Mouse (Mus musculus): Measurements from ENCODE around the gene Gm49336.

Gm49336 gene

DNA sequence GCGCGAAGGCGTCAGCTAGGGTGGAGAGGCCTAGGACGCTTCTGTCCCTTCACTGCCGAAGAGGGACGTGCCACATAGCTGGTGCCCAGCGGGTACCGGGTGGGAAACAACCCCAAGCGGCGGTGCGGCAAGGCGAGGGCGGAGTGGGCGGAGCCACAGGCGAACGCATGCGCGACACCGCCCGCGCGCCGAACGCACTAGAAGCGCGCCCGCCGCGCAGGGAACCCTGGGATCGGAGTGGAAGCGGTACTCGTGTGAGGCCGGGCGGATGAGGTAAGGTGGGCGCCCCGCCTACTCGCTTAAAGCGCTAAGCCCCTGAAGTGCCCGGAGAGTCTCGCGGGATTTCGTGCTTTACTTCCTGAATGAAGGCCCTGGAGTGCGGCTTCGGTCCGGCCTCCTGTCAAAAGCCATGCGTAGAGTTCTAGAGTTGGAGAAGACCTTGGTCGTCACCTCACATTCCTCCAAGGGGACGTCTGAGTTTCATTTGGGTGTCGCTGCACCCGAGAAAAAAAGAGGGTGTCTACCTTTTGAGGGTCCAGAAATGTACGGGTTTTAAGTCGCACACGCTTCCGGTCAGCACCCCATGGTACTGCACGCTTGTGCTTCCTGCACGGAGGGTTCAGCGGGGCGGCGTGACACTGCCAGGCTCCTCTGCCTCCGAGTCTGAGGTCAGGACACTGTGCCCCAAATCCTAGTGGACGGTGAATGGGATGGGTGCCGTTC is at the start of gene Gm49336, which contains the start of gene Nupl1:
Gene Gm49336, minus strand, starts transcription at position 227 of the 723 bp plus-strand sequence.
Gene Nupl1, minus strand, starts transcription at position 151 of the 723 bp plus-strand sequence.
- DNase-seq (ENCODE audit: low spot score), result peak; percentile 97

GRCm38 (mm10) chr14:60301024-60301423 is 49.7 kb upstream of the Gm49336 start:
- DNase-seq (ENCODE audit: low spot score), result no peak

DNA sequence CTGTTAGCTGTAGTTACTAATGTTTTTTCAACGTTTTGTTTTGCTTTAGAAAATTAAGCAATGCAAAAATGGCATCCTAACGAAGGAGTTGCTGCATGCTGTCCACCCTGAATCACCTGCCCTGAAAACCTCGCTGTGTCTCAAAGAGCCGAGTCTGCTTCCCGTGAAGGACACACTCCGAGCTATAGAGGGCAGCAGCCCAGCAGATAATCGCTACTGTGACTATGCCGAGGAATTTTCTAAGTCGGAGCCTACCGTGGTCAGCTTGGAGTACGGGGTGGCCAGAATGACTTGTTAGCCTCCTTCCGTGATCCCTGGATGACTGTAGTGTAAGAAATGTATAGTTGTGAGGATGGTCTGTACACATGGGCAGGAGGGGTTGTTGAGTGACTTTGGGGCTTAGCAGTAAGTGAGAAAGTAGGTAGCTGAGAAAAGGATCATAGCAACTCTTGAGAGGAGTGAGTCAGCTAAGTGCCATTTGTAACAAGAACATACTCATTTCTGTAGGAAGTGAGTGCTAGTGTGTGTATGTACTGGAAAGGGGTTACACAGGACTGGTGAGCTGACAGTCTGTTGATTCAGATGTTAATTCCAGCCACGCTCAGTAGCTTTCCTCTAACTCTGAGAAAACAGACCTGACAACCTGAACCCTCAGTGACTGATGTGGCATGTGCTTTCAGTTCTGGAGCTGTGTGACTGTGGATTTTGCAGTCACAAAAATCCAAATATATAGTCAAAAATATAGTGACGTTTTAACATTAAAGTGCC is 49.1 kb upstream of the Gm49336 start:
- no peak for DNase-seq (ENCODE audit: low spot score)

GRCm38 (mm10) chr14:60295531-60295930 is 44.2 kb upstream of the Gm49336 start:
- no peak for DNase-seq (ENCODE audit: low spot score)

DNA sequence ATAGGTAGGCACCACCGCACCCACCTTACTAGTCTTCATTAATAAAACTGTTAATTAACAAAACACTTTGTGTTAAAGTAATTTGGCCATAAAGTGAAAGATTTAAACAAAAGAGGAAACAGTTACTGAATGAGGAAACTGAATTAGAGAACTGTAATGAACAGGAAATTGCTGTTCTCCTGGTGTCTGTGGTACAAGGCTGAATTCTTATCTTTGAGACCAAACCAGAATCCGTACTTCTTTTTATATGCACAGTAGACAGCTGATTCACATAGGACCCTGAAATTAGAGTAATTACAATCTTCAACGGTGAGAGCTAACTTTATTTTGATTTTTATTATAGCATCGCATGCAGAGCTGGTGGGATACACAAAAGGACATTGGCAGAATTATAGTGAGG is 39.1 kb upstream of the Gm49336 start:
- DNase-seq (ENCODE audit: low spot score), result no peak

DNA sequence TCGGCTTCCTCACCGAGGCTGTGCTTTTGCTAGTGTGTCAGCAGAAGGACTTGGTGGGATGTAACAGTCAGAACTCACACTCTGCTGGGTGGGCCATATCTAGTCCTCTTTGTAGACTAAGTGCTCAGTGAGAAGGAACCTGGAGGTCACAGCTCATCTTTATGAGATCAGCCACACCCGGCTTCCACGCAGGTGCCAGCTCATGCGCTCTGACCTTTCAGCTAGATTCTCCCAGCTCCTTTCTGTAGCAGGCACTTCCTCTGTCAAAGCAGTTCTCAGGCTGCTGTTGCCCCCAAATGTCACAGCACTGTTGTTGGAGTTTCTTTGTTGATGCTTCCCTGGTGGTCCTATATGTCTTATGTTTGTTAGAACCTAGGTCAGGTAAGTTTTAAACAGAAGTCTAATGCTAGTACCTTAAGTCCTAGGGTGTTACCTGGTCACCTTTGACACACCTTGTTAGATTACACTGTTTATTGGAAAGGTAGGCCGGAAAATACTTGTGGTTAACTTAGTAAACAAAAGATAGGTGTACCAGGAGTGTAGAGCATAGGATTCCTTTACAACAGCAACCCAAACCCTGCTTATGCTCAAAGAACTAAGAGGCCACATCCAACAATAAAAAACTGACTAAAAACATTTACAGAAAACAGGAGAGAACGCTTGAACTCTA is 35.0 kb upstream of the Gm49336 start:
- DNase-seq (ENCODE audit: low spot score), result no peak

DNA sequence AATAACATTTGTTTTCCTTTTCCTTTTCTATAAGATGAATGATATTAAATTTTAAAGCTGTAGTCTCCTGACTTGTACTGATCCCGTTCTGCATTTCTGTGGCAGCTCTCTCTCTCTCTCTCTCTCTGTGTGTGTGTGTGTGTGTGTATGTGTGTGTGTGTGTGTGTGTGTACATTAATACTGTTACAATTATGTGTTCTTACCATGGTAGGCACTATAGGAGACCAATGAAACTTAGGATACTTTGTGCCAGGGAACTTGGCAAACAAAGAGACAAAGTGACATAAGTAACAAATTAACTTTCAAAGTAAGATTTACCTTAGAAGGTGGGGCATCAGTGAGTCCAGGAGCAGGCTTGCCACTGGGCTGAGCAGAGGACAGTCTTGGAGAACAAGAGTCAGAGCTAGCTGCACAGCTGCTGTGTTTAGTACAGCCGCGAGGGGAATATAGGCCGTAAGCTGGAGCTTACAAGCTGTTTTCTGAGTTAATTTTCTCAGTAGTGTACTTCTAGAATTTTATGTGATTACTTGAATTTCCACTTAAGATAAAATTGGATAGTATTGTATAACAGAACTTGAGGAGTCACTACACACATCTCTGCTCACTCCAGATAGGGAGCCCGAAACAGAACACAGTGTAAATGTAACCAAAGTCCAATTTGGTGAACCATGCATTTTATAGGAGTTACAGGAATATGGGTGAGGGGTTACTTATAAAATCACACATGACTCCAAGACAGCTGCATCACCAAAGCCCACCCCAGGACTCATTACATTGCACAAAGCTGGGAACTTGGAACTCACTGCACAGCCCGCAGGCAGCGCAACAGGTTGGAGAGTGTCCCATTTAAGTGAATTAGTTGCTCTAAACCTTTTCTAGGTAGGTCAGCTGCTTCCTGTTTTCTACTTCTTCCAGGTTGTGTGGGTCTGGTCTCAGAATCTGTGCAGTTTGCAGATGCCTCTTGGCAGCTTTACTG is 24.3 kb upstream of the Gm49336 start:
- peak; percentile 9 for DNase-seq (ENCODE audit: low spot score)

DNA sequence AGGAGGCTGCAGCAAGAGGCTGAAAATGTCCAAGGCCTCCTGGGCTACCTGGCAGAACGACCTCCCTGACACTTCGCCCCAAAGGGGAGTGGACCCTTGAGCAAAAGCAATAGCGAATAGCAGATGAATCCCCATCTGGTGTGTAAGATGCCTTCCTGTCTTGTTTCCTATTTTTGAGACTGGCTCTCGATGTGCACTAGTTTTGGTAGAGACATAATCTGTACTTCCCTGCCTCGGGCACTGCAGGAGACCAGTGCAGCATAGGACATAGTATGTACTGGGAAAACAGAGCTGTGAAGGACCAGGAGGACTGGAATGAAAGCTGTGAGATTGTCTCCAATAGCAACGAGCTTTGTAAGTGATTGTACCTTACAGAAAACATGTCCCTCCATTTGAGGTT is 22.0 kb upstream of the Gm49336 start:
- no peak for DNase-seq (ENCODE audit: low spot score)

DNA sequence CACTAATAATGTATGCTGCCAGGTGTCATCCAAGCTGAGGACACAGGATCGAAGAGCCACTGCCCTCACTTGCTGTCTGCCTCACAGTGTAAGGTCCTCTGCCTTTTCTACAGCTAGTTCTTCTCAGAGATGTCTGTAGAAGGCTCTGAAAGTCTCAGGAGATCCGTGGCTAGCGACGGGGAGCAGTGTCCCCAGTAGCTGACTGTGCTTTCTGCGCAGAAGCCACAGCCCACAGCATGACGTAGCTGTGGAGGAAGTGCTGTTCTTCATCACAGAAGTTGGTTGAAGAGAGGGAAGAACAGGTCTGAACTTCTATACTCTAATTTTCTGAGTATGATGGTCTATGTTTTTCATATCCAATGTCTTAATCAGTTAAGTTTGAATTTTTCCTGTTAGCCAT is 18.0 kb upstream of the Gm49336 start:
- no peak for DNase-seq (ENCODE audit: low spot score)

DNA sequence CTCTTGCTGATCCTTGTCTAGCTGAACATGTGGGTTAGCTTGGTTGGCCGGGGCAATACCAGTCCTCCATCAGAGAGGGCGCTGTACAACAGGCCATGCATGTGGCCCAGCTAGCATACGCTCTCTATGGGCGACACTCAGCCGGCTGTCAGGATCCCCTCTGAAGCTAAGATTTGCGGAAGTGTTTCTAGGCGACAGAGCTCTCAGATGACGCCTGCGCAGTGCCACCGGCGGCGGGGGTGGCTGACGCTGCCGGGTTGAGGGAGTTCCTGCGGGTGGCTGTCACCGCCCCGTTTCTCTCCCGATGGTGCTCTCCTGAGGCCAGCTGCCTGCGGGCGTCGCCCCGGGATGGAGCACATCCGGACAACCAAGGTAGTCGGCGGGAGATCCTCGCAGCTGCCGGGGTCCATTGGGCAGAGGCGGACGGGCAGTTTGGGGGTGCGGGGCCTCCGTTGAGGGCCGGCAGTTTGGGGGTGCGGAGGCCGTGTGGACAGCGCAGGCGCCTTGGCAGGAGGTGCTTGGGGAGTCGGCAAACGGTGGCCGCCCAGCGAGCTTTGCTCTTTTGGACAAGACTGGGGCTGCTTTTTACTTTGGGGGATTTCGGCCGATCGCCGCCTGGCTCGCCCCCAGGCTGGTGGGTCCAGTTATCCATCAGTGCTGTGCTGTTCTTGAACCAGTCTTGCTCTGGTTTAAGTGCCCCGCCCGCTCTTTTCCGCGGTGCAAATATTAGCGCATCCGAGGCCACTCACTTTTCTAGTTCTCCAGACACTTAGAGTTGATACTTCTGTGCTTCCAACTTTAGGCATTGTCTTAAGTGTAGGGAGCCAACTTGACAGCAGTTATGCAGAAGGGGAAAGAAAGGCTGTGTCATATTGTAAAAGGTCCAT is 13.9 kb upstream of the Gm49336 start, which contains the start of gene Mtmr6:
Gene Mtmr6, plus strand, starts transcription at position 239 of the 887 bp plus-strand sequence.
- peak; percentile 97 for DNase-seq (ENCODE audit: low spot score)

DNA sequence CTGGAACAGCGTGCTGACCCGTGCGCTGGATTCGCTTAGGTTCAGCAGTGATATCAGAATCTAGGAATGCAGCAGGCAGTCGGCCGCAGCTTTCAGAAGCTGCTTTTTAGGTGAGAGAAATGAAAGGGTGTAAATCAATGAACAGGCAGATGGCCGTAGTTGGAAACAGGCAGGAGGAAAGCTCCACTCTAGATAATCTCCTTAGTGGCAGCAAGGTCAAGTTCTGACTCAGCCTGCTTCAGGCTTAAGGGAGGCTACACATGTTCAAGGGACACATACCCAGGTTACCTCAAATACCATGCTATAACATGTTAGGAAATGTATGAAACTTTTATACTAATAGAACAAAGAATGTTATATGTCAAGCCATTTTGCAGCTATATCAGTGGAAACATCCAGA is 11.0 kb upstream of the Gm49336 start:
- DNase-seq (ENCODE audit: low spot score), result no peak

- DNase-seq (ENCODE audit: low spot score), result no peak
These were observed 6.5 kb upstream of the Gm49336 start for GRCm38 (mm10) chr14:60257851-60258250.

DNA sequence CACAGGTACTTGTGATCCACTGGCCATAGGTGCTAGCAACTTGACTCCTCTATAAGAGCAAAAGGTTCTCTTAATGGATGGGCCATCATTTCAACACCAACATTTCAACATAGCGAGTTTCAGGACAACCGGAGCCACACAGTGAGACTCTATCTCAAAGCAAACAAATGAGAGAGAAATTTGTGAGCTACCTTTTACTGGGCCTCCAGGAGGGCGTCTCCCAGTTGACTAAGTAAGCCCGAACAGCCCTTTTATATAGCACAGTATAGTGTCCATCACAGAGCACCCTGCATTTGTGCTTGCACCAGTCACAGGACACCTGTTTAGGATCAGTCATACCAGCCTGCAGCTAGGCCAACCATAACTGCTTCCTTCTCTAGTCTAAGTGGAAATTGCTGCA is 5.8 kb upstream of the Gm49336 start:
- DNase-seq (ENCODE audit: low spot score), result no peak

GRCm38 (mm10) chr14:60256356-60256755 is 5.0 kb upstream of the Gm49336 start:
- no peak for DNase-seq (ENCODE audit: low spot score)

- no peak for DNase-seq (ENCODE audit: low spot score)
These were observed 3.5 kb upstream of the Gm49336 start for GRCm38 (mm10) chr14:60254774-60255173.

DNA sequence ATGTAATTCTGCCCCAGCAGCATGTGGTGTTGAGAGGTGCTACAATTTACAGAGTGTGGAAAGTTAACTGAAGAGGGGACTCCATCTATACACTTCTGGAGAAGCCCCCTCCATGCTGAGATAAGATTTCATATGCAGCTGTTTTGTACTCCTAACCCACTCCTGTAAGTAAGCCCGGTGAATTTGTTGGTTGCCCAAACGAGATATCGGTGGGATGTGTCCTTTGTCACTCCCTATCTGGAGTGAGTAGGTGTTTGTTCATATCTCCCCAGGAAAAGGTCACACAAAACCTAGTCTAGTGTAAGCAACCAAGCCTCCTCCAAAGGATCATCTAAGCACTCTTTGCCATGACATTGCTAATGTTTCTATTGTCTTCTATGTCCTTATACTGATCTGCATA is 2.2 kb upstream of the Gm49336 start:
- no peak for DNase-seq (ENCODE audit: low spot score)

DNA sequence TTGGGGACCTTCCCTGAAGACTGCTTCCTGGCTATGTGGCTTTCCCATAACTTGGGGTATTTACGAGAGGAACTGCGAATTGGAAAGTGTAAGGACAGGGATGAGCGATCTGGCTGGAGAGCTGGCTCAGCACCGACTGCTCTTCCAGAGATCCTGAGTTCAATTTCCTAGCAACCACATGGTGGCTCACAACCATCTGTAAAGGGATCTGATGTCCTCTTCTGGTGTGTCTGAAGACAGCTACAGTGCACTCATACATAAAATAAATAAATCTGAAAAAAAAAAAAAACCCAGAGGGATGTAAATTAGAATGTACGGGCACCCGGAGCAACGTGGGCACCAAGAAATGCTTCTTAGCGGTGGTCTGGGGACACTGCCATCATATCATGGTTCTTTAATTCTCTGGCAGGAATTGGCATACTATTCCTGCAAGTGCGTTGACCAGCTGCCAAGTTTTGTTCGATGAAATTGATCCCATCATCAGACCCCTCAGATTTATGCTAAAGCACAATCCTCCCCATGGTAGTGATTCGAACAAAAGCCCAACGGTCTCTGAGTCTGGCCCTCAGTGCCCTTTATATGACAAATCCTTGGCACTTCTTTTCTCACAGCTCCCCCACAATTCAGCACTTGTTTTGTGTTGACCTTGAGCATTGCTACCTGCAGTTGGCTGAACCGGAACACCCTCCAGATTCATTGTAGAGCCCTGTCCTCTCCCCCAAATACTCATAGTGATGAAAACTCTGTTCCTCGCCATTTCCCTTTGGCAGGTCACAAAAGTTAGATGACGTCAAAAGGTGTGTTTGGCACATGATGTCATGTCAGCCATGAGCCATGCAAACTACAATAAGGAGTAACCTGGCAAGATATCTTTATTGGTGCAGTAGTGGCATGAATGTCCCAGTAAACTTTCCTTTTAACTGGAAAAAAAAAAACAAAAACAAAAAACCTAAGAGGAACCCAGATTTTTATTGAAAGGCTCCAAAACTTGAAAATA is 995 bp upstream of the Gm49336 start:
- no peak for DNase-seq (ENCODE audit: low spot score)

GRCm38 (mm10) chr14:60250879-60251278 is 428 bp downstream of the Gm49336 start:
- no peak for DNase-seq (ENCODE audit: low spot score)

DNA sequence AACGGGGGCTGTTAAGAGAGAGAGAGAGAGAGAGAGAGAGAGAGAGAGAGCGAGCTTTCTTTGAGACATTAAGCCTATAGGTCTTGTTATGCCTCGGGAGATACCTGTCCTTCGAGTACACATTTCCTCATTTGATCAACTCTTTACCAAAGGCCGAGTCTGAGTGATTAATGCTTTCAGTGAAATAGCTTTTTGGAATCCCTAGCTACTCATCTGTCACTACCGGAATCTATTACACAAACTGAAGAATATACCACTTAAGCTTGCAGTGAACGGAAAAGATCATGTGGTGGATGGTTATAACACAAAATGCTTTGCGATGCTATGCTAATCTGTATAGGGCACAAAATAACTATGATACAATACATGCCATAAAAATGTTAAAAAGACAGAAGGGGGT is 941 bp downstream of the Gm49336 start:
- no peak for DNase-seq (ENCODE audit: low spot score)
